Mouse (Mus musculus) mouse trophoblast stem cell (cell line): Measurements from ENCODE around the gene Agrp.

Experiments
- in situ Hi-C, 2 experiments: fragments of 300-500 bp; cut with MseI, MboI; formaldehyde crosslinking; loops; 2 replicates in 1 of 2; 3 replicates in 1 of 2; pipeline ENCODE4 v1.15.1; 2025

The Agrp gene

GRCm38 (mm10) chr8:105549506-105549905 is 87.7 kb downstream of the Agrp start:
- in situ Hi-C loops, result no loop called here

GRCm38 (mm10) chr8:105546384-105547350 is 90.5 kb downstream of the Agrp start:
- in situ Hi-C loops, result no loop called here

GRCm38 (mm10) chr8:105545249-105545648 is 91.9 kb downstream of the Agrp start:
- in situ Hi-C loops, result no loop called here

GRCm38 (mm10) chr8:105544544-105545205 is 92.5 kb downstream of the Agrp start:
- in situ Hi-C loops, result no loop called here

- in situ Hi-C loops, result no loop called here
Measured at GRCm38 (mm10) chr8:105543703-105544102, 93.5 kb downstream of the Agrp start.

- in situ Hi-C loops, result no loop called here
Measured at GRCm38 (mm10) chr8:105542808-105543207, 94.4 kb downstream of the Agrp start.

- in situ Hi-C loops, result no loop called here
Measured at GRCm38 (mm10) chr8:105542032-105542656, 95.0 kb downstream of the Agrp start.

GRCm38 (mm10) chr8:105538940-105539339 is 98.3 kb downstream of the Agrp start:
- in situ Hi-C loops, result no loop called here

- in situ Hi-C loops, result no loop called here
Measured at GRCm38 (mm10) chr8:105537011-105537677, 100.0 kb downstream of the Agrp start.

GRCm38 (mm10) chr8:105536546-105536945 is 100.6 kb downstream of the Agrp start:
- in situ Hi-C loops, result no loop called here

- in situ Hi-C loops, result no loop called here
Measured at GRCm38 (mm10) chr8:105533892-105534329, 103.3 kb downstream of the Agrp start.

GRCm38 (mm10) chr8:105533439-105533838 is 103.8 kb downstream of the Agrp start:
- in situ Hi-C loops, result no loop called here

GRCm38 (mm10) chr8:105531774-105532173 is 105.4 kb downstream of the Agrp start:
- in situ Hi-C loops, result no loop called here

GRCm38 (mm10) chr8:105529271-105529670 is 107.9 kb downstream of the Agrp start:
- in situ Hi-C loops, result no loop called here

GRCm38 (mm10) chr8:105528206-105528605 is 109.0 kb downstream of the Agrp start:
- in situ Hi-C loops, result no loop called here

- in situ Hi-C loops, result no loop called here
Measured at GRCm38 (mm10) chr8:105527110-105527509, 110.1 kb downstream of the Agrp start.

GRCm38 (mm10) chr8:105522890-105523289 is 114.3 kb downstream of the Agrp start:
- in situ Hi-C loops, result no loop called here

- in situ Hi-C loops, result no loop called here
Measured at GRCm38 (mm10) chr8:105521995-105522769, 115.0 kb downstream of the Agrp start.

- in situ Hi-C loops, result no loop called here
Measured at GRCm38 (mm10) chr8:105521061-105521460, 116.1 kb downstream of the Agrp start.

- in situ Hi-C loops, result no loop called here
Measured at GRCm38 (mm10) chr8:105520521-105520920, 116.7 kb downstream of the Agrp start.

GRCm38 (mm10) chr8:105519591-105519990 is 117.6 kb downstream of the Agrp start:
- in situ Hi-C loops, result no loop called here
